Mouse (Mus musculus): ENCODE data around the gene Hnrnpm.

DNA sequence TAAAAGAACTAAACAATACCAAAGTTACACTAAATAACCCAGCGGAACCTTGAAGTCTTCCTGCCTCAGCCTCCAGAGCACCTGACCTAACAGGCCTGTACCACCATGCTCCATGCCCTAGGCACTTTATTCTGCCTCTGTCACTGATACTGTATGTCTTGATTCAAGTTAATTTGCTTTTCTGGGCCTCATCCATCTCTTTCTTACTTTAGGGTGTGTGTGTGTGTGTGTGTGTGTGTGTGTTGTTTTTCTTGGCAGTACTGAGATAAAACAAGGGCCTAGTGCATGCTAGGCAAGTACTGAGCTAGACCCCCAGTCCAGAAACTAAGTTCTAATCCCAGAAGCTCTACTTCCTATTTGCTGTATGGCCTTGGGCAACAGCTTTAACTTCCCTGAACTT, 30.6 kb upstream of the Hnrnpm start:
- no peak for TF ChIP-seq CTCF (conservative IDR thresholded peaks at IDR 0.05; ENCODE audit: insufficient read depth, insufficient read length, low read depth, low read length)
- no peak for TF ChIP-seq POLR2A (IDR thresholded peaks at IDR 0.05; ENCODE audit: low read depth, low read length)
